Mouse (Mus musculus) olfactory bulb, adult 2 months (tissue): Measurements from ENCODE around the gene Defb29.

ENCODE experiments used
- CTCF ChIP-seq: fragments of 200-500 bp; IDR thresholded peaks from 2 replicates; pipeline ENCODE4 v1.5.1; 2012; ENCODE audit warnings: low read depth, mild to moderate bottlenecking, low read length, moderate library complexity; ENCODE audit not compliant: insufficient read depth
- POLR2A ChIP-seq: fragments of 200-500 bp; IDR thresholded peaks from 2 replicates; pipeline ENCODE4 v1.6.1; 2012; ENCODE audit warnings: mild to moderate bottlenecking, low read depth, low read length, moderate library complexity; ENCODE audit not compliant: insufficient read depth

DNA sequence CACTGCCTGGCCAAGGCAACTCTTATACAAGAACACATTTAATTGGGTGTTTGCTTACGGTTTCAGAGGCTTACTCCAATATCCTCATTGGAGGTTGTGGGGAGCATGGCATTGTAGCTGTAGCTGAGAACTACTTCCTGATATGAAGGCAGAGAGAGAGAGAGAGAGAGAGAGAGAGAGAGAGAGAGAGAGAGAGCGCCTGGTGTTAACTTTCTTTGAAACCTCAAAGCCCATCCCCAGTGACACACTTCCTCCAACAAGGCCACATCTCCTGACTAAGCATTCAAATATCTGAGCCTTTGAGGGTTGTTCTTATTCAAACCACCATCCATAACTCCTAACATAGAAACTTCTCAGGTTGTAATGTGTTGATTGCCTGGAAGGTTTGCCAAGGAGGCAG lies 35.9 kb downstream of the Defb29 start:
- no peak for TF ChIP-seq CTCF
- TF ChIP-seq POLR2A: no peak
